Mouse (Mus musculus) testis, adult 2 months (tissue): Measurements from ENCODE around the gene Crct1. TPM values are rescaled to one million over a fixed set of nuclear protein-coding genes. Genes with fewer than 3 reads are reported as not detected.

ENCODE experiments used
- H3K27ac ChIP-seq: fragments of 200-500 bp; 2 replicates; pipeline ENCODE4 v1.5.1; 2012; ENCODE audit warnings: low read depth, low read length; ENCODE audit not compliant: control insufficient read depth, insufficient read depth
- H3K27me3 ChIP-seq: fragments of 200-500 bp; 2 replicates; pipeline ENCODE4 v1.6.1; 2012; ENCODE audit warnings: mild to moderate bottlenecking, low read length, moderate library complexity; ENCODE audit not compliant: control insufficient read depth, insufficient read depth
- H3K36me3 ChIP-seq: fragments of 200-500 bp; 2 replicates; pipeline ENCODE4 v1.6.1; 2012; ENCODE audit warnings: mild to moderate bottlenecking, low read length; ENCODE audit not compliant: control insufficient read depth, insufficient read depth
- H3K4me1 ChIP-seq: fragments of 200-500 bp; 2 replicates; pipeline ENCODE4 v1.6.1; 2012; ENCODE audit warnings: low read length; ENCODE audit not compliant: control insufficient read depth, insufficient read depth
- H3K4me3 ChIP-seq: fragments of 200-500 bp; 2 replicates; pipeline ENCODE4 v1.5.1; 2012; ENCODE audit warnings: low read depth, mild to moderate bottlenecking, low read length, moderate library complexity, mixed read lengths; ENCODE audit not compliant: control insufficient read depth
- CTCF ChIP-seq: fragments of 200-500 bp; IDR thresholded peaks from 2 replicates; pipeline ENCODE4 v1.5.1; 2012; ENCODE audit warnings: low read depth, mild to moderate bottlenecking, inconsistent platforms, low read length, moderate library complexity; ENCODE audit not compliant: control insufficient read depth, insufficient read depth, insufficient replicate concordance
- POLR2A ChIP-seq: fragments of 200-500 bp; IDR thresholded peaks from 2 replicates; pipeline ENCODE4 v1.6.1; 2012; ENCODE audit warnings: low read depth, mild to moderate bottlenecking, inconsistent platforms, low read length, moderate library complexity; ENCODE audit not compliant: control insufficient read depth
- polyA plus RNA-seq: library from polyadenylated mRNA; depleted of rRNA; stranded (reverse); fragments of >200 nt; gene quantifications from 2 replicates; pipeline ENCODE4 v1.2.3, GENCODE M21; 2012

Crct1 gene
- polyA plus RNA-seq, 1 experiment = not detected

- Histone ChIP-seq H3K4me3 (no peak within 1 kb of the TSS), H3K27me3 (peaks cover 5% of the 10 kb centered on the region; the same call in 1 of the 2 replicates), H3K36me3 (no peaks in the 10 kb centered on the region), H3K27ac (no peak within 1 kb of the TSS), H3K4me1 (peaks cover 4% of the 10 kb centered on the region)
- TF ChIP-seq POLR2A (no peak), CTCF (no peak)
Observed at GRCm38 (mm10) chr3:93018960-93019359, 3.5 kb upstream of the Crct1 start, which contains the start of gene Lce1m. Gene Lce1m, minus strand, starts transcription at chr3:93019060.

- Histone ChIP-seq H3K4me1 (peaks cover 4% of the 10 kb centered on the region), H3K36me3 (no peaks in the 10 kb centered on the region), H3K27ac (no peak overlapping the region), H3K27me3 (peaks cover 5% of the 10 kb centered on the region; the same call in 1 of the 2 replicates), H3K4me3 (no peak overlapping the region)
- TF ChIP-seq CTCF (no peak), POLR2A (no peak)
Observed at GRCm38 (mm10) chr3:93014871-93015270, 616 bp downstream of the Crct1 start.

GRCm38 (mm10) chr3:93014378-93014801 is 1.1 kb downstream of the Crct1 start:
- no peak overlapping the region for H3K27ac ChIP-seq
- H3K36me3 ChIP-seq = no peaks in the 10 kb centered on the region
- H3K4me3 ChIP-seq = peak overlapping the region; percentile 41
- H3K27me3 ChIP-seq = peaks cover 5% of the 10 kb centered on the region; the same call in 1 of the 2 replicates
- H3K4me1 ChIP-seq = peaks cover 4% of the 10 kb centered on the region
- TF ChIP-seq POLR2A = no peak
- no peak for TF ChIP-seq CTCF

- H3K36me3 ChIP-seq = no peaks in the 10 kb centered on the region
- H3K27ac ChIP-seq = no peak overlapping the region
- TF ChIP-seq POLR2A = no peak
- 0 out of 2 replicates have a peak, but pooled peaks have one; percentile 3 for TF ChIP-seq CTCF
- H3K4me3 ChIP-seq = no peak overlapping the region
- H3K4me1 ChIP-seq = no peaks in the 10 kb centered on the region
- no peaks in the 10 kb centered on the region for H3K27me3 ChIP-seq
Observed at GRCm38 (mm10) chr3:93002843-93003242, 12.6 kb downstream of the Crct1 start.

- H3K36me3 ChIP-seq = no peaks in the 10 kb centered on the region
- H3K4me1 ChIP-seq = no peaks in the 10 kb centered on the region
- H3K27ac ChIP-seq = no peak overlapping the region
- no peak overlapping the region for H3K4me3 ChIP-seq
- H3K27me3 ChIP-seq = no peaks in the 10 kb centered on the region
- TF ChIP-seq CTCF (no peak), POLR2A (no peak)
Observed at GRCm38 (mm10) chr3:93000621-93001020, 14.9 kb downstream of the Crct1 start.

DNA sequence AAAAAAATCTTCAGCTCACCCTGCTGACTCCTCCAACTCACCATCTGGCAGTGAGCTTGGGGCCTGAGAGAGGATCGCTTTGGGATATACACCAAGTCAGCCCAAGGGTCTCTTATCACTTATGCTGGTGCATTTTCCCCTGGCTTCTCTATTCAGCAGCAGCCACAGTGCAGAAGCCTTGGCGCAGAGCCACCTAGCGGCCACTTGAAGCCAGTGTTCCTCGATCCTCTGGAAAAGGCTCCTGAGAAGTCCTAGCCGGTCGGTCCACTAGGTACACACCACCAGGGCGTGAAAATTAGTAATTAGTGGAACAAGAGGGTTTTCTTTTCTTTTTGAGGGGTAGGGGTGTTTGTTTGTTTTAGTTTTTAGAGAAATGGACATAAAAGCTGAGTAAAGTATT is 16.8 kb downstream of the Crct1 start:
- H3K27me3 ChIP-seq = no peaks in the 10 kb centered on the region
- H3K36me3 ChIP-seq = no peaks in the 10 kb centered on the region
- TF ChIP-seq POLR2A (no peak), CTCF (peak; percentile 88)
- H3K4me3 ChIP-seq = no peak overlapping the region
- no peak overlapping the region for H3K27ac ChIP-seq
- H3K4me1 ChIP-seq = no peaks in the 10 kb centered on the region

GRCm38 (mm10) chr3:92991926-92992325 is 23.6 kb downstream of the Crct1 start, which contains the start of gene Lce3f:
Gene Lce3f, plus strand, starts transcription at chr3:92992226.
- H3K27ac ChIP-seq = no peak within 1 kb of the TSS
- H3K4me1 ChIP-seq = no peaks in the 10 kb centered on the region
- no peak within 1 kb of the TSS for H3K4me3 ChIP-seq
- no peaks in the 10 kb centered on the region for H3K36me3 ChIP-seq
- H3K27me3 ChIP-seq = no peaks in the 10 kb centered on the region
- no peak for TF ChIP-seq POLR2A

DNA sequence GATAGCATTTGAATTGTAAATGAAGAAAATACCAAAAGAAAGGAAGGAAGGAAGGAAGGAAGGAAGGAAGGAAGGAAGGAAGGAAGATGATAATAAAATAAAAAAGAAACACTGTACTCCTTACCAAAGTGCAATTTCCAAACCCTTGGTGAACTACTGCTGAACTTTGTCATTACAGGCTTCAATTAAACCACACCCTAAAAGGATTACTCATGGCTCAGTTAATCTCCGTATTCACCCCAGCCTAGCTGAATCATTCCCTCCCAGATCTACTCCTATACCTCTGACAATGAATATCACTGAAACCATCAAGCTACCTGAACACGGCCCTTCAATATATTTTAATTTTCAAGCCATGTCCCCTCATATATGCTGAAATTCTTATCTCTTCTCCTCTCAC is 37.0 kb downstream of the Crct1 start:
- H3K27ac ChIP-seq = no peak overlapping the region
- H3K36me3 ChIP-seq = no peaks in the 10 kb centered on the region
- H3K27me3 ChIP-seq = no peaks in the 10 kb centered on the region
- no peak for TF ChIP-seq CTCF
- TF ChIP-seq POLR2A = no peak
- no peak overlapping the region for H3K4me3 ChIP-seq
- no peaks in the 10 kb centered on the region for H3K4me1 ChIP-seq
